Mouse (Mus musculus): Measurements from ENCODE around the gene Fbl. TPM values are rescaled to one million over a fixed set of nuclear protein-coding genes. Genes with fewer than 3 reads are reported as not detected.

Gene Fbl
- polyA plus RNA-seq (2012), result 516 and 763 TPM in 2 replicates

GRCm38 (mm10) chr7:28169489-28170422 lies at the start of gene Fbl:
Fbl (plus strand) TSS chr7:28169710.

GRCm38 (mm10) chr7:28129166-28129565 lies 40.3 kb upstream of the Fbl start, which contains the start of gene 9530053A07Rik:
9530053A07Rik (plus strand) TSS chr7:28129466.

GRCm38 (mm10) chr7:28179228-28179627 lies 9.7 kb downstream of the Fbl start, which contains the start of gene Dyrk1b:
Dyrk1b (plus strand) TSS chr7:28179469.

Other genes with a start within 250 kb of the Fbl start
- gene Zfp974, start 240.2 kb upstream of the Fbl start, polyA plus RNA-seq (2012), result not detected in 2 replicates
- 0.18 and 0.27 TPM in 2 replicates for gene Zfp780b, start 190.5 kb upstream of the Fbl start, polyA plus RNA-seq (2012)
- 0.26 and 0.34 TPM in 2 replicates for gene Zfp850, start 155.6 kb upstream of the Fbl start, polyA plus RNA-seq (2012)
- 87.0 and 88.8 TPM in 2 replicates for gene Psmc4, start 119.6 kb upstream of the Fbl start, polyA plus RNA-seq (2012)
- gene Fcgbp, start 98.5 kb upstream of the Fbl start, polyA plus RNA-seq (2012), result not detected in 2 replicates
- gene 9530053A07Rik, start 40.2 kb upstream of the Fbl start, polyA plus RNA-seq (2012), result not detected in 2 replicates
- gene Dyrk1b, start 9.8 kb downstream of the Fbl start, polyA plus RNA-seq (2012), result 57.5 and 63.7 TPM in 2 replicates
- 6.3 and 9.5 TPM in 2 replicates for gene Eid2, start 98.2 kb downstream of the Fbl start, polyA plus RNA-seq (2012)
- gene Eid2b, start 108.0 kb downstream of the Fbl start, polyA plus RNA-seq (2012), result 9.4 and 10.6 TPM in 2 replicates
- gene Selenov, start 121.5 kb downstream of the Fbl start, polyA plus RNA-seq (2012), result 0.05 TPM in 1 of 2 replicates, not detected in the other
- 0.34 TPM in 1 of 2 replicates, not detected in the other for gene Dll3, start 132.5 kb downstream of the Fbl start, polyA plus RNA-seq (2012)
- 165 and 203 TPM in 2 replicates for gene Timm50, start 142.4 kb downstream of the Fbl start, polyA plus RNA-seq (2012)
- 128 and 162 TPM in 2 replicates for gene Supt5, start 169.0 kb downstream of the Fbl start, polyA plus RNA-seq (2012)
- 2,959 and 3,332 TPM in 2 replicates for gene Rps16, start 180.9 kb downstream of the Fbl start, polyA plus RNA-seq (2012)
- gene Plekhg2, start 202.9 kb downstream of the Fbl start, polyA plus RNA-seq (2012), result 17.3 and 19.4 TPM in 2 replicates
- 540 and 1,040 TPM in 2 replicates for gene Zfp36, start 210.5 kb downstream of the Fbl start, polyA plus RNA-seq (2012)
- 13.3 and 17.5 TPM in 2 replicates for gene Med29, start 223.0 kb downstream of the Fbl start, polyA plus RNA-seq (2012)
- gene Paf1, start 223.2 kb downstream of the Fbl start, polyA plus RNA-seq (2012), result 125 and 193 TPM in 2 replicates